Mouse (Mus musculus) lung, adult 2 months (tissue): ENCODE measurements around the gene Pdxdc1. TPM values are rescaled to one million over a fixed set of nuclear protein-coding genes. Genes with fewer than 3 reads are reported as not detected.

Source experiments
- DNase-seq: peaks from one replicate; pipeline ENCODE4 v3.0.0; 2022
- H3K4me1 ChIP-seq: fragments of 200-500 bp; 2 replicates; pipeline ENCODE4 v1.6.1; 2011; ENCODE audit warnings: low read length; ENCODE audit not compliant: control insufficient read depth, insufficient read depth
- H3K4me3 ChIP-seq: fragments of 200-500 bp; replicated peaks from 2 replicates; pipeline ENCODE3; 2011; ENCODE audit warnings: low read depth, mild to moderate bottlenecking, control low read depth, low read length; ENCODE audit errors: extremely low read depth
- CTCF ChIP-seq: fragments of 200-500 bp; IDR thresholded peaks from 2 replicates; pipeline ENCODE4 v1.5.1; 2011; ENCODE audit warnings: mild to moderate bottlenecking, low read length, control low read depth; ENCODE audit not compliant: insufficient read depth
- POLR2A ChIP-seq: fragments of 200-500 bp; IDR thresholded peaks from 2 replicates; pipeline ENCODE4 v1.6.1; 2011; ENCODE audit warnings: low read depth, mild to moderate bottlenecking, control low read depth, low read length, borderline replicate concordance; ENCODE audit errors: extremely low read depth
- WGBS: fragments of 180-500 bp; shearing (Covaris S2); methylation state at CpG from one replicate; pipeline ENCODE4 v1.1.7; 2018; 5-methylcytosine and 5-hydroxymethylcytosine counted together
- polyA plus RNA-seq: library from polyadenylated mRNA; depleted of rRNA; stranded (reverse); fragments of >200 nt; gene quantifications from 2 replicates; pipeline ENCODE4 v1.2.3, GENCODE M21; 2012

Pdxdc1 gene
- polyA plus RNA-seq, 1 experiment = 84.5 TPM

DNA sequence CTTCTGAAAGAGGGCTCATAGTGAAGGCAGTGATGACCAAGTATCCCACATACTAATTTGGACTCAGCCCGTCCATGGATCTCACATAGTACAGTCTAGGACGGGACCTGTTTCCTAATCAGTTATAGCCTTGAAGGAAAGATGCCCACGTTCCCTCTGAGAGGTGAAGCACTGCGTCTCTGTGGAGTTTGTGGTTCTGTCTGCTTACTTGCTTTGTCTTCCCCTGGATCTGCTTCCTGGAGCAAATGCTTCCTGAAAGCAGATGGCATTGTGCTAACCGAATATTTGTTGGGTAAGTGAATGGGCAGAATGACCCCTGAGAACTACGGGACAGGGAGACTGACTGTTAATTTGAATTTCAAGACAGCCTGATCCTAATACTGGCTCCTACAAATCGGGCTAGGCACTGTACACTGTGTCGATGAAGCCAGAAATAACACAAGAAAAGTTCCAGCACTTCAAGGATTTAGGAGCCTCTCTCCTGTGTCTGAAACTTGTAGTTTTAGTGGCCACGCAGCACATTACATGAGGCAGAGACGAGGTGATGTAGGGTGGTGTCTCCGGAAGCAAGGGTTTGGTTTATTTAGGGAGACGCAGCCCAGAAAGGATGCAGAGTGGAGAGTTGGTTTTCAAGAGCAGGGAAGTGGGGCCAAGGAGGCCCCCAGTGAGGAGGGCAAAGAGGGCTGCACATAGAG is 83.0 kb downstream of the Pdxdc1 start:
- DNase-seq = no peak
- TF ChIP-seq CTCF = no peak
- TF ChIP-seq POLR2A = no peak
- peaks cover 7% of the 10 kb centered on the region; the same call in 1 of the 2 replicates for H3K4me1 ChIP-seq
- 7% methylated on average over 12 of the region's 12 CpGs for WGBS
- peak overlapping the region; percentile 72 for H3K4me3 ChIP-seq

DNA sequence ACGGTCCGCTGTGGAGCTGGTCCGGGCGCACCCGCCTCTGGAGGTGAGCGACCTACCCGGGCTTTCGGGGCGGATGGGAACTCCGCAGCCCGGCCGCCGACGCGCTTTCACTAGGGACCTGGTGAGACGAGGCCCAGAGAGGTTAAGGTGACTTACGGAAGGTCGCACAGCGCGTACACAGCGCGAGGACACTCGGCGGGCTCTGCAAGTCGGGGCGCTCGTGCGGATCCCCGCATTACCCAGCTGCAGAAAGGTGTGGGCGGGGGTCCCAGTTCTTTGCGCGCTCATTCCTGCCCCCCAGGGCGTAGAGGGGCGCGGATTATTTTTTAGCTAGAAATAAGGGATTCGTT is 83.6 kb downstream of the Pdxdc1 start:
- TF ChIP-seq POLR2A (no peak), CTCF (no peak)
- peaks cover 7% of the 10 kb centered on the region; the same call in 1 of the 2 replicates for H3K4me1 ChIP-seq
- no peak for DNase-seq
- under 1% methylated on average over 36 of the region's 36 CpGs for WGBS
- peak overlapping the region; percentile 72 for H3K4me3 ChIP-seq

DNA sequence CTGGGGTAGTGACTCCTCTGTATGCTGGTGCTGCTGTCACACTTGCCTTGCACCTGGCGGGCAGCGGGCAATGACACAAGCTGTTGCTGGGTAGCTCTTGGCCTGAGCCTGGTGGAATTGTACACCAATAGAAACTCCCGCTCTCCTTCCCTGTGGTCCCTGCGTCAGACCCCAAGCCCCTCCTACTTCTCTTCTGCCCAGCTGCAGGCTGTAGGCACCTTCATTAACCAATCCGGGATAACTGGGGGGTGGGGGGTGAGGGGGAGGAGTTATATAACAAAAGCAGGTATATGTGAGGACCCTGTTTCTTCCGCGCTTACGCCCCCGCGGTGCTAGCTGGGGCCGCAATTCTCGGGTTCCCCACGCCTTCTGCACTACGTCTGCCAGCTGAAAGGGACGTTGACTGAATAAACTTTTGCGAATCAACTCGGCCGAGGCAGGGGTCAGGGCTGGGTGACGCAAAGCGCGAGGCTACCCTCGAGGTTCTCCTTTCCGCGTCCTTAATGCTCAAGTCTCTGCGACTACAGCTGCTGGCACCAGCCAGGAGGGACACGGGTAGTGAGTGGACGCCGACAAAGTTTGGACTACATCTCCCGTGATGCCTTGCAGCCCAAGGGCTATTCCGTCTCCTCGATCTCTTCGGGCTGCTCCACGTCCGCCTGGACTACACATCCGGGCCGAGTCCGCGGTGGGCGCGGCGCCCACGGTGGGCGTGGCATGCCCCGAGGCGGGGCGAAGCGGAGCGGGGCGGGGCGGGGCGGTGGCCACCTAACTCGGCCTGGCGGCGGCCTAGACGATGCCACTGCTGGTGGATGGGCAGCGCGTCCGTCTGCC is 84.2 kb downstream of the Pdxdc1 start, which contains the start of gene Ntan1:
TSS of gene Ntan1 (plus strand) at position 286 of the 834 bp plus-strand sequence.
- TF ChIP-seq CTCF (no peak), POLR2A (peak; percentile 76)
- WGBS = under 1% methylated on average over 55 of the region's 58 CpGs
- DNase-seq = peak; percentile 93
- H3K4me1 ChIP-seq = peaks cover 7% of the 10 kb centered on the region; the same call in 1 of the 2 replicates
- H3K4me3 ChIP-seq = peak within 1 kb of the TSS; percentile 85

DNA sequence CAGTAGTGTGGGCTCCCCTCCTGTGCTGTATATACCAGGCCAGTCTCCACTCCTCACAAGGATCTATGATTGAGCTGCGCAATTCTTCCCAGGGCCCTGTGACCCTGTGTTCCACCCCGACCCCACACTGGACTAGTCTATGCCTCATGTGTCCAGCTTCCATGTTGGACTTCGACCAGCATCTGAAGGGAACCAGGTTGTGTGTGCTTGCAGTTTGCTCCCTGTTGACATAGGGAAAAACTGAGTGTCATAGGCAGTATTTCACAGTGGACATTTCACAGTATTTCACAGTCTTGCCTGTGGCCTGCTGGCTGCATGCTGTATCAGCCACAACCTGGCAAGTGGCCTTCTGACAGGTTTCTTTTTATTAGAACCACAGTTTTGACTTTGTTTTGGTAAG is 89.7 kb downstream of the Pdxdc1 start:
- H3K4me1 ChIP-seq = no peaks in the 10 kb centered on the region
- no peak for DNase-seq
- WGBS = 91% methylated on average over 3 of the region's 3 CpGs
- TF ChIP-seq POLR2A (no peak), CTCF (no peak)
- H3K4me3 ChIP-seq = no peak overlapping the region

DNA sequence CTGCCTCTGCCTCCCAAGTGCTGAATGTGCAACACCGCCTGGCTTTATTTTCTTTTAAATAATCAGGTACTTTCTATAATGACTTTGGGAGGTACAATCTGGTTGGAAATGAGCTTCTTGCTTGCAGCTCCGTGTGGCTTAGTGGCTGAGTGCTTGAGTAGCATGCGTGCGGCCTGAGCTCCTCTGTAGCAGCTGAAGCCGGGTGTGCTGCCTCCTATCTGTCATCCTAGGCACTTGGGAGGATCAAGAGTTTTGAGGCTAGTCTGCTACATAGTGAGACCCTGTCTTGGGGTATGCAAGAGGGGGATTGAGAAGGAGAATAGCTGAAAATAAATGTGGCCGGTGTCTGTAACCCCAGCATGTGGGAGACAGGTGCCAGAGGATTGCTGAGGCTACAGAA is 90.8 kb downstream of the Pdxdc1 start:
- no peak overlapping the region for H3K4me3 ChIP-seq
- no peaks in the 10 kb centered on the region for H3K4me1 ChIP-seq
- WGBS = 92% methylated on average over 6 of the region's 6 CpGs
- no peak for TF ChIP-seq CTCF
- DNase-seq = no peak

DNA sequence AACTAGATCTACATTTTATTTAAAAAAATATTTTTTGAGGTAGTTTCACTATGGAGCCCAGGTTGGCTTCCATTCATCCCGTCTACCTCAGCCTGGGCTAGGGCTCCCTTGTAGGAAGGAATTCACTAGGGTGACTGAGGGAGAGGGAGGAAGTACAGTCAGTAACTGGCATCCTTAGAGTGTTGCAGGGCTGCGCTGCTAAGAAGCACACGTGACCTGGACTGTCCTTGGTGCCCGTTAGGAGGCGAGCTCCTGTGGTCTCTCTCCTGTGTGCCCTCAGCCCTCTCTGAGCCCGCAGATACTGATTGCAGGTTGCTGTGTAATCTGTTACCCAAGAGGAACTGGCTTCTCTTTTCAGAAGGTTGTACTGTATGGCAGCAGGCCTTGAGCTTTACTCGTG is 94.5 kb downstream of the Pdxdc1 start:
- TF ChIP-seq POLR2A (no peak), CTCF (no peak)
- Histone ChIP-seq H3K4me1 (no peaks in the 10 kb centered on the region), H3K4me3 (no peak overlapping the region)
- DNase-seq = no peak
- WGBS = 90% methylated on average over 7 of the region's 7 CpGs

DNA sequence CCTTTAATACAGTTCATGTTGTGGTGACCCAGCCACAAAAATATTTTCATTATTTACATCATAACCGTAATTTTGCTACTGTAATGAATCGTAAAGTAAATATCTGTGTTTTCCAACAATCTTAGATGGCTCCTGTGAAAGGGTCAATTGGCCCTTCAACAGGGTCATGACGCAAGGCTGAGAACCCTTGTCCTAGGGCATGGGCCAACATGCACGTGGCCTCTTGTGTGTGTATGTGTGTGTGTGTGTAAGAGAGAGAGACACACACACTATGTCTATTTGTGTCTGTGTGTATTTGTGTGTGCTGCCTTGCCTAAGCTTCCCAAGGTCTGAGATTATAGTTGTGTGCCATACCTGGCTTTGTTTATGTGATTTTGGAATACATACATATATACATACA is 95.3 kb downstream of the Pdxdc1 start:
- H3K4me3 ChIP-seq = no peak overlapping the region
- no peaks in the 10 kb centered on the region for H3K4me1 ChIP-seq
- 68% methylated on average over 4 of the region's 4 CpGs for WGBS
- DNase-seq = no peak
- TF ChIP-seq CTCF (no peak), POLR2A (no peak)

DNA sequence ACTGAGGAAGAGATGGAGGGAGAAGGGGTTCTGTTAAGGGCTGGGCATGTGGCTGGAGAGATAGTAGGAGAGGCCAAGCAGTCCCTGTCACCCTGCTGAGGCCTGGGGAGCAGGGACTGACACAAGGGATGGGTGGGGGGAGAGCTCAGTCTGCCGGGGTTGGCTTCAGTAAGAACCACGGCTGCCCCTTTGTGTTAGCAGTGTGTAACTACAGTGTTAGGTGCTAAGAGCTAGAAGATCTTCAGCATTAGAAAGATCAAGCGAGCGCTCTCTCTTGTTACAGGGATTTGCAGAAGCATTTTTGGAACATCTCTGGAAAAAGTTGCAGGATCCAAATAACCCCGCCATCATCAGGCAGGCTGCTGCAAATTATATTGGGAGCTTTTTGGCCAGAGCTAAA is 98.3 kb downstream of the Pdxdc1 start:
- TF ChIP-seq POLR2A (no peak), CTCF (no peak)
- whole genome bisulfite sequencing = 86% methylated on average over 5 of the region's 5 CpGs

DNA sequence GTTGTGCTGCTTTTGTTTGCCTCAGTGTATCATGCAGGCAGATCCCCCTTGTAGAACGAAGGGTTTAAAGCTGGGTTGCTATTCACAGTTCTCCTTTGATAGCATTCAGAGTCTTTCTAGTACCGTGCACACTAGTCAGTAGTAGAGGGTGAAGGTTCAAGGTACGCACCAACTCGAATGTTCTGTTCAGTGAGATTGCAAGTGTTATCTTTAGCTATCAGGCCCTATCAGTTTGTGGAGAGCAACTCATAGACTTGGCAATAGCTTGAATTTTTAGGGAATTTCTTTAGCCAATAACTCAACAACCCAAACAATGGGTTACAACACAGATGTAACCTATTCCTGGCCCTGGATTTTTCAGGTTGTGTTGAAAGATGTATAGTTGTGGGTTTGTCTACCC is 101.7 kb downstream of the Pdxdc1 start:
- DNase-seq = no peak
- TF ChIP-seq POLR2A = no peak
- TF ChIP-seq CTCF = no peak
- Histone ChIP-seq H3K4me1 (no peaks in the 10 kb centered on the region), H3K4me3 (no peak overlapping the region)
- WGBS = 95% methylated on average over 4 of the region's 4 CpGs

More for the DNA sequence above, 98.3 kb downstream of the Pdxdc1 start:
- Histone ChIP-seq H3K4me1 (no peaks in the 10 kb centered on the region), H3K4me3 (no peak overlapping the region)
- DNase-seq = no peak
